Mouse (Mus musculus) layer of hippocampus, adult 9-11 months (tissue): ENCODE data around the gene Armh3.
"Not testable (repeated sequence)": the region's sequence is repeated elsewhere in the genome, so short reads cannot be mapped to it uniquely, and the experiment has no call there.

Experiments
- DNase-seq: peaks from one replicate; pipeline ENCODE4 v3.0.0; 2022

The Armh3 gene

GRCm38 (mm10) chr19:46032731-46033510 lies 34.6 kb upstream of the Armh3 start:
- peak; percentile 52 for DNase-seq

DNA sequence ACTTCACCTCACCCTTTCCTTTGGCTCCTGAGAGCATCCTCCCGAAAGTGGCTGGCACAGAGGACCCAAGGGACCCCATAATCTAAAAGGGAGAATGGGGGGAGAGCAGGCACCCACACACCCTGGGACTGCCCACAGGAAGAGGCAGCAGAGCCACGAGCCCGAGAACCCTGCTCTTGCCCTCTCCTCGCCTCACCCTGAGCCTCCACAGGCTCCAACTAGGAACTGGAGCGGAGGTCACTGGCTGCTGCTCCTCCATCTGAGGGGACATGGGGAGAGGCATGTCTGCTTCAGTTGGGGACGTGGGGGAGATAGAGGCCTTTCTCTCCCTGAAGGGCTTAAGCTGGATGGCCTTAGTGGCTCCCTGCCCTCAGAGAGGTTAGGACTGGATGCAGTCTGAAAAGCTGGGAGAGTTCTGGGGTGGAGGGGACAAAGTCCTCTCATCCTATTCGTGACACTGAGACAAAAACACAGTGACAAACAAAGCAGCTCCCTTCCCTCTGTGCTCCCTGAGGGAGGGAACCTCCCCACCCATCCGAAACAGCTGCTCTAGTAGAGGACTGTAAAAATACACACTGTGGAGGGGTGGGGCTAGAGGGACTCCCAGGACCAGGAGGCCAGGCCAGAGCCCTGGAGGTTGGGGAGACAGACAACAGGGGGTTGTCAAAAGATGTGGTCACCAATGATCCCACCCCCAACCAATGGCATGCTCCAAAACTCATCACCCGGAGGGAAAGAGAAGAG lies 33.6 kb upstream of the Armh3 start:
- DNase-seq: no peak

- DNase-seq: no peak
Observed at GRCm38 (mm10) chr19:46030196-46030983, 32.1 kb upstream of the Armh3 start.

GRCm38 (mm10) chr19:46029652-46030051 lies 31.4 kb upstream of the Armh3 start:
- no peak for DNase-seq

GRCm38 (mm10) chr19:46028747-46029320 lies 30.5 kb upstream of the Armh3 start:
- DNase-seq: no peak

DNA sequence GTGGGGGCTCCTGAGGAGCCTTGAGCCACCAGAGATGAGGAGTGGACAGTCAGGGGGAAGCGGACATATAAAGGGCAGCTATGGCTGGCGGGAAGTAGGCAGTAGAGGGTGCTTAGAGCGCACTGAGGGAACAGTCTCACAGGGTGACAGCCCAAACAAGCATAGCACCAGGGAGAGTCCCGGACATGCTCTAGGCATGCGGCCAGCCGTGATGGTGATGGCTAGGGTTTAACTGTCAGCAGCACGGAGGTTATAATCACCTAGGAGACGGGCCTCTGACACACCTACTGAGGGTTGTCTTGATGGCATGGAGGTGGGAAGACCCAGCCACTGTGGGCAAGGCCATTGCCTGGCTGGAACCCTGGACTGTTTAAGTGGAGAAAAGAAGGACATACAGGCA lies 28.3 kb upstream of the Armh3 start:
- DNase-seq: no peak

- no peak for DNase-seq
Observed at GRCm38 (mm10) chr19:46024959-46025358, 26.7 kb upstream of the Armh3 start.

DNA sequence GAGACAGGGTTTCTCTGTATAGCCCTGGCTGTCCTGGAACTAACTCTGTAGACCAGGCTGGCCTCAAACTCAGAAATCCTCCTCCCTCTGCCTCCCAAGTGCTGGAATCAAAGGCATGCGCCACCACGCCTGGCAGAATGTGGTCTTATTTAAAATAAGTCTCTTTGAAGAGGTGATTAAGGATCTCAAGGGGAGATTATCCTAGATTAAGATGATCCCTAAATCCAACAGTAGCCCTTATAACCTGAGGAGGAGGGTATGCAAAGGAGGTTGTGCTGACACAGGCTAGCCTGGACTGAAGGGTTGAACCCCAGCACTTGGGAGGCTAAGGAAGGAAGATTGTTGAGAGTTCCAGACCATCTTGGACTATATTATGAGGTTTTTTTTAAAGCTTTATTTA lies 17.7 kb upstream of the Armh3 start:
- DNase-seq: no peak

GRCm38 (mm10) chr19:46014572-46015178 lies 16.4 kb upstream of the Armh3 start:
- peak; percentile 71 for DNase-seq

DNA sequence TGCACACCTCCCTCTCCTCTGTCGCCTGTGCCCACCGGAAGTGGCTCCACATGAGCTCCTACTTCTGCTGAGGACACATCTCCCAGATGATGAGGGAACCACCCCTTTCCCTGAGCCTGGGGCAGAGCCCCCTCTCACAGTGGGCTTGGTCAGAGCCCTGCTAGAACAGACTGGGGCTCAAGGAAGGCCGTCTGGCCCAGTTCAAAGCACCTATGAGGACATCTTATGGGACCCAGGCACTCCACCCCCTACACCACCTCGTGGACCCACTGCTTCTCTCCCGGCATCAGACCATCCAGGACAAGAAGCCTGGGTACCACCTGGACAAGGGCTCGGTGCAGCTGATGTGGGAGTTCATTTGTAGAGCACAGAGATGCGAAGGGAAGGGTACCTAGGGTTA lies 7.4 kb upstream of the Armh3 start:
- no peak for DNase-seq

DNA sequence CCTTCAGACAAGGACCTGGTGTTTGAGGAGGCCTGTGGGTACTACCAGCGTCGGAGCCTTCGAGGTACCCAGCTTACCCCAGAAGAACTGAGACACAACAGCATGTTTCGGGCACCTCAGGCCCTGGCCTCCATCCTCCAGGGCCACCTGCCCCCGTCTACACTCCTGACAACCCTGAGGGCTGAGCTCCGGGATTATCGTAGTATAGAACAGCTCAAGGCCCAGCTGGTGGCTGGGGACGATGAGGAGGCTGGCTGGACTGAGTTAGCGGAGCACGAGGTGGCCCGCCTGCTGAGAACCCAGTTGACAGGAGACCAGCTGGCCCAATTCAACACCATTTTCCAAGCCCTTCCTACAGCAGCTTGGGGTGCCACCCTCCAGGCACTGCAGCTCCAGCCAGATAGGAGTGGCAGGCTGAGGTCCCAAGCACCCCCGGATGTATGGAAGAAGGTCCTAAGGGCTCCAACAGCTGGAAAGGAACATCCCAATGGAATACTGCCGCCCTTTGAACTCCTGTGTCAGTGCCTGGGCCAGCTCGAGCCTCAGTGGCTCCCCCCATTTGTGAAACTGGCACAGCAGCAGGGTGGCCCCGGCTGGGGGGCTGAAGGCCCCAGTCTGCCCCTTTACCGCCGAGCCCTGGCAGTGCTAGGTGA lies 6.7 kb upstream of the Armh3 start:
- DNase-seq: no peak

DNA sequence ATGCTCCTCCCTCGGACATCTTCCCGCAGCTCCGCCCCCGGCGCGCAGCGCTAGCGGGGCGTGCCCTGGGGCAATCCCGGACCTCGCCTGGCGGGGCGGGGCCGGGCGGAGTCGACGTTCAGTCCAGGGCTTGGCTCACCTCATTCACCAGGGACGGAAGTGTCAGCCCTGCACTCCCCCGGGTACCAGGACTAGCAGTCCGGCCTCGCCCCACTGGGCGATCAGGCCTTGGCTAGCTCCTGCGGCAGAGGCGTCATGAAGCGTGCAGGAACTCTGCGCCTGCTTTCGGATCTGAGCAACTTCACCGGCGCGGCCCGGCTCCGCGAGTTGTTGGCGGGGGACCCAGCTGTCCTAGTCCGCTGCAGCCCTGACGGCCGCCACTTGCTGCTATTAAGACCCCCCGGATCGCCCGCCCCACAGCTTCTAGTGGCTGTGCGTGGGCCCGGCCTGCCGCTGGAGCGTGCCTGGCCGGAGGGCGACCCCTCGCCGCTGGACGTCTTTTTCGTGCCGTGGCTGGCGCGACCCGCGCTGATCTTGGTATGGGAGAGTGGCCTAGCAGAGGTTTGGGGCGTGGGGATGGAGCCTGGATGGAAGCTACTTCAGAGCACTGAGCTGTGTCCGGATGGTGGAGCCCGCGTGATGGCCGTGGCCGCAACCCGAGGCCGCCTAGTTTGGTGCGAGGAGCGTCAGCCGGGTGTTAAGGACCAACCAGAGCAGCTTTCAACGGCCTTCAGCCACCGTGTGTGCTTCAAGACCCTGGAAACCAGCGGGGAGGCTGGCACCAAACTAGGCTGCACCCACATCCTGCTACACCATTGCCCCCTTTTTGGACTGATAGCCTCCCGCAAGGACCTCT lies 5.3 kb upstream of the Armh3 start, which contains the start of gene Hps6:
Hps6 (plus strand) TSS at position 138 of the 856 bp plus-strand sequence.
- DNase-seq: peak; percentile 72

DNA sequence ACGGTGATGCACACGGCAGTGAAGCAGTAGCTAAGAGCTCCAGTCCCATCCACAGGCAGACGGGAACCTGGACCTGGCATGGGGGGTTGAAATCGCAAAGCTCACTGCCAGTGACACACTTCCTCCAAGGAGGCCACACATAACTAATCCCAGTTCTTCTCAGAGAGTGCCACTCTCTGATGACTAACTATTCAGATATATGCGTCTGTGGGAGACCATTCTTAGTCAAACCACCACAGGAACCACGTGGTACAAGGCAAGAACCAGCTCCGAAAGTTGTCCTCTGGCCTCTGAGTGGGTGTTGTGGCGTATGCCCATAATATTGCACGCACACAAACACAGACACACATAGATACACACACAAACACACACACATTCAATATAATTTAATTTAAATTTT lies 4.0 kb upstream of the Armh3 start:
- DNase-seq: no peak

GRCm38 (mm10) chr19:45999378-45999777 lies 1.1 kb upstream of the Armh3 start:
- DNase-seq: no peak

- DNase-seq: no peak
Observed at GRCm38 (mm10) chr19:45998694-45999217, 468 bp upstream of the Armh3 start.

GRCm38 (mm10) chr19:45997365-45997764 lies 923 bp downstream of the Armh3 start:
- no peak for DNase-seq

GRCm38 (mm10) chr19:45993981-45994737 lies 4.1 kb downstream of the Armh3 start:
- no peak for DNase-seq

GRCm38 (mm10) chr19:45993441-45993840 lies 4.8 kb downstream of the Armh3 start:
- DNase-seq: not testable (repeated sequence)

GRCm38 (mm10) chr19:45991171-45991570 lies 7.1 kb downstream of the Armh3 start:
- DNase-seq: no peak

- DNase-seq: no peak
Observed at GRCm38 (mm10) chr19:45988238-45988637, 10.1 kb downstream of the Armh3 start.
